Mouse (Mus musculus): ENCODE measurements around the gene Pde4a.
"Not testable (repeated sequence)": the region's sequence is repeated elsewhere in the genome, so short reads cannot be mapped to it uniquely, and the experiment has no call there.

Gene Pde4a

DNA sequence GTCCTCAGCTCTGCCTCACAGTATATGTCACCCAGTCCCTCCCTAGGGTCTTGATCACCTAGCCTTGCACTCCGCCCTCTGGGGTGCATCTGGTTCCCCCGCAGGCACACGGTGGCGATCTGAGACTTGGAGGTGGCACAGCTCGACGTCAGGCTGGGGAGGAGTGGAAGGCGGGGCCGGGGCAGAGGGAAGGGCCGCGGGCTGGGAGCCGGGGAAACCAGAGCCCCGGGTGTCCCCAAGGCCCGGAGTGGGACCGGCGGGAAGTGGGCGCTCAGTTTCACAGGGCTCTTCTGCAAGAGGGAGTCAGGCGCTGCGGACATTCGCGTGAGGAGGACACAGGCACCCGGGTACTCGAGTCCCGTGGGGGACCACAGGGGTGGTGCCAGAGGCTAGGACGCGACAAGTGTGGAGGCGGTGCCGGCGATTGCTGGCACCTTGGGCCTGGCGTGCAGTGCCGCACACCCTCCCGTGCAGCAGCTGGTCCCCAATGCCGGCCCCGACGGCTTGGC lies 18.4 kb downstream of the Pde4a start:
- peak; percentile 62 to 72 for DNase-seq

DNA sequence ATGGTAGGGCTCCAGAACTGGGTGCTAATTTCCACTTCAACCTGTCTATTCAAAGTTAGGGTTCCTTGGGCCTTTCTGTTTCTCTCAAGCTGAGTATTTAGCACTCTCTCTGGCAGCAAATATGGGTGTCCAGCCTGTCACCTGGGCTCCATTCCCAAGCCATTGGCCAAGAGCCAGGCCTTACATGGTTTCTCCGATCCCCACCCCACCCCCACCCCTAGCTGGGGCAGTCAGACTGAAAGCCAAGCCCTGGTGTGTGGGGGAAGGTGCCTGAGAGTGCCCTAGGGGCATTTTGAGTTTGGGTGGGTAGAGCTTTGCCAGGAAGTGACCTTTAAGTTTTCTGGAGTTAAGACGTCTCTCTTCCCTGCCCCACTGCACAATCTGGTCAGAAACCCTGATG lies 19.2 kb downstream of the Pde4a start:
- DNase-seq, result no peak

DNA sequence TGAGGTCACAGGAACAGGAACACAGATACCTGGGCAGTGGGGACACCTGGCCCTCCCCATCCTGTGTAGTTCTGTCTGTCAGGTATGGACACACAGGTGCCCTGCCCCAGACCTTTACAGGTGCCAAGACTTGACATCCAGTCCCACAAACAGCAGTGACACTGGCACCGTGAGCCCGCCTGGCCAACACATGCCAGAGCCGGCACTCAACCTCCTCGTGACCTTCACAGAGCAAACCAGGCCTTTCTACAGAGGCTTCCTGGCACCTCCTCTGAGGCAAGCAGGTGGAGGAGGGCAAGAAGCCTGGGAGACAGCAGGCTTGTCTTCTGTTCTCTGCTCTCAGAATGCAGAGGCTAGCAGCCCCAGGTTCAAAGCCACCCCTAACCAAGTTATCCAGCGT lies 19.9 kb downstream of the Pde4a start:
- no peak for DNase-seq

DNA sequence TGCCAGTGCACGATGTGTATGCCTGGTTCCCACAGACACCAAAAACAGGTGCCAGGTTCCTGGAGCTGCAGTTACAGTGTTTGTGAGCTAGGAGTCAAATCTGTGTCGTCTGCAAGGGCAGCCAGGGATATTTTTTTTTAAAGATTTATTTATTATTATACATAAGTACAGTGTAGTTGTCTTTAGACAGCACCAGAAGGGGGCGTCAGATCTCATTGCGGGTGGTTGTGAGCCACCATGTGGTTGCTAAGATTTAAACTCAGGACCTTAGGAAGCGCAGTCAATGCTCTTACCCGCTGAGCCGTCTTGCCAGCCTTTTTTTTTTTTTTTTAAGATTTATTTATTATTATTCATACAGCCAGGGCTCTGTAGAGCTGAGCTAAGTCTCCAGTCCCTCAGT lies 24.4 kb downstream of the Pde4a start:
- DNase-seq, result peak in 1 of 2 experiments; percentile 41

DNA sequence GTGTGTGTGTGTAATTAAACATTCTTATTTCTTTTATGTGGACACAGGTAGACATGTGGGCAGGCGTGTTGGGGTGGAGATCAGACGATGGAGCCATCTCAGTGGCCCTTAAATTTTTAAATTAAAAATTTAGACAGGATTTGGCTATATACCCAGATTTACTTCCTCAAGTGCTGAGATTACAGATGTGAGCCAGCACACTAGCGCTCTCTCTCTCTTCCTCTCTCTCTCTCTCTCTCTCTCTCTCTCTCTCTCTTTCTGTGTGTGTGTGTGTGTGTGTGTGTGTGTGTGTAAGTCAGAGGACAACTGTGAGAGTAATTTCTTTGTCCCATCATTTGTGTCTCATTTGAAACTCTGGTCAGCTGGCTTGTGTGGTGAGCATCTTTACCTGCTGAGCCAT lies 25.2 kb downstream of the Pde4a start:
- no peak for DNase-seq

DNA sequence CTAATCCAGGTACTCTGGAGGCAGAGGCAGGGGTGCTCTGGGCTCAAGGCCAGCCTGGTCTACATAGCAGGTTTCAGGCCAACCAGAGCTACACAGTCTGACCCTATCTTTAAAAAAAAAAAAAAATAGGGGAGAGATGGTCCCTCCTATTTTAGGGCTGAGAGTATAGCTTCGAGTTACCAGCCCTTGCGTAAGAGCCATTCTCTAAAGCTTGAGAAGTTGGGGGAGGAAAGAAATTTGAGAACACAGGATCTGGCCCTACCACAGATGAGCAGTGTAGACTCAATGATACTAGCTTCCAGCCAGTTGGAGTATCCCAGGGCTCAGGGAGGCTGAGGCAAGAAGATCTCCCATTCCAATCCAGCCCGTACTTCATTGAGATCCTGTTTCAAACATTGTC lies 28.3 kb downstream of the Pde4a start:
- no peak for DNase-seq

DNA sequence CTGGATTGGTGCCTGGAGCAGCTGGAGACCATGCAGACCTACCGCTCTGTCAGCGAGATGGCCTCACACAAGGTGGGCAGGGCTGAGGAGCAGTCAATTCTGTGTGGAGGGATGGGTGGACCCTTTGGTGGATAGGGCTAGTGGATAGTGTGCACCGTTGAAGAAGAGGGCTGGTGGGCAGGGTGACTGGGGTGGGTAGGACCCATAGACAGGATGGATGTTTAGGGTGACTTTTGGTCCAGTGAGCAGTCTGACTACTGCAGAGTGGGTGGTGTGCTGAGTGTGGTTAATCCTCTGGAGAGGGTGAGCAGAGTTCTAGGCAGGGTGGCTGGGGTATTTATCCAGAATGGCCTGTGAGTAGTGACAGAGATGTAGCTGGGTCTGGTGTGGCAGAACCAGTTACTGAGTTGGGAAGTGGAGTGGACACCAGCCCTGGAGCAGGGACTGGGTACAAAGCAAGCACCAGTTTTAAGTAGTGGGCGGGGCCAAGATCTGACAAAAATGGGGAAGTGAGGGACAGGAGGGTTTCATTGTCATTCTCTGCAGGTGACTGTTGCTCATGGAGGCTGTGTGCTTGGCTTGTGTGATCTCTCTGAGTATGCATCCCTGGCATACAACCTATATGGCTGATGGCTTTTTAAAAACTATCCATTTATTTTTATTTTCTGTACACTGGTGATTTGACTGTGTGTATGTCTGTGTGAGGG lies 29.4 kb downstream of the Pde4a start:
- DNase-seq, result peak; percentile 51 to 63

DNA sequence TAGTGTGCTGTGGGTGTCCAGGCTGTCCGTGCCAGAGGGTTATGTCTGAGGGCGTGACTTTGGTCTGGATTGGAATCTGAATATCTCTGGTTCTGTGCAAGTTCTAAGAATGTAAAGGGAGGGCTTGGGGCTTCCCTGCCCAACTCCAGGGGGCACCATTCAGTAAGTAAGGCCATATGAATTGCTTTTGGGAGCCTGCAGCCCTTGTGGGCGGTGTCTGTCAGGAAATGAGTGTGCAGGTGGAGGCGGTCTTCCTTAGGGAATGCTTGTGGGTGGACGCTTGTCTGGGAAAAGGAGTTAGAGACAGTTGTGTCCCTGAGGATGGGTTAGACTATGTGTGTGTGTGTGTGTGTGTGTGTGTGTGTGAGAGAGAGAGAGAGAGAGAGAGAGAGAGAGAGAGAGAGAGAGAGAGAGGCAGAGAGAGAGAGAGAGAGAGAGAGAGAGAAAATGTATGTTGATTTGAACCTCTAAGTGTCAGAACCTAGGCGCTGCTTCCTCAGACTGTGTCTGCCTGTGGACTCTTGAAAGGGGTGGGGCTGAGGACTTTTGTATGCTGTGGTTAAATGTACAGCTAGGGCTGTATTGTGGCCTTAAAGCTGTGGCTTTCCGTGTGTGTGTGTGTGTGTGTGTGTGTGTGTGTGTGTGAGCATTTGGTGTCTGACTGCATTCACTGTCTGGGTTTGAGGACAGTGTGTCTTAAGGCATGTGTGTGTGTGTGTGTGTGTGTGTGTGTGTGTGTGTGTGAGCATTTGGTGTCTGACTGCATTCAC lies 30.4 kb downstream of the Pde4a start:
- DNase-seq, result not testable (repeated sequence)

DNA sequence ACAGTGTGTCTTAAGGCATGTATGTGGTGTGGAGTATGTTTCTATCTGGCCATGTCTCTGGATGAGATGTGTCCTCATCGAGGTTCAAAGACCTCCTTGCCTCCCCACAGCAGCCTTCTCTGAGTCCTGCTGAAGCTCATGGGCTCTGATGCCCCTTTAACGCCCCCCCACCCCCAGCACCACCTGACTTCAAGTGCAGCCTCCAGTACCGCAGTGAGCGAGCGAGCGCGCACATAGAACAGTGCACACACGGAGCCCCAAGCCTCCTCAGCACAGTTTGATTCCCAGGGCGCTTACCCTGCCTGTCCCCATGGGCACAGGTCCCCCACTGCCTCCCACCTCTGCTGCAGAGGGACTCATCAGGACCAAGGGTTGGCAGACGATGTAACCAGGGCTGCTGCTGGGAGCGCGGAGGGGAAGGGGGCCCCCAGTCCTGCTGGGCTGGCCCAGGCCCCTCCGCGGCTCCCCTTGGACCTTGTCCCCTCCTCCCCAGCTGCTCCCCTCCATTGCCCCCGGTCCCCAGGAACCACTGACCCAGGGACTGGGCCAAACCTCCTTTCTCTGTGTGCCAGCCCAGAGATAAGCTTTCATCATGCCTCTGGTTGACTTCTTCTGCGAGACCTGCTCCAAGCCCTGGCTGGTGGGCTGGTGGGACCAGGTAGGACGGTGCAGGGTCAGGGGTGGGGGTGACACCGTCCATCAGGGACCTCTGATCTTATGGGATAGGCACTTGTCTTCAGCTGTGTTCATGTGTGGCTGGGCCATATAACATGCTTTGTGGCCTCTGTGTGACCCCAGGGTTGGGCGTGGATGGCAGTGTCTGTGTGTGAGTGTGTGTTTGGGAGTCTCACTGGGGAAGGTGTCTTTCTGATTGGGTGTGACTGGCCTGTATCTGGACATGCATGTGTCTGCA lies 31.3 kb downstream of the Pde4a start:
- no peak for DNase-seq

DNA sequence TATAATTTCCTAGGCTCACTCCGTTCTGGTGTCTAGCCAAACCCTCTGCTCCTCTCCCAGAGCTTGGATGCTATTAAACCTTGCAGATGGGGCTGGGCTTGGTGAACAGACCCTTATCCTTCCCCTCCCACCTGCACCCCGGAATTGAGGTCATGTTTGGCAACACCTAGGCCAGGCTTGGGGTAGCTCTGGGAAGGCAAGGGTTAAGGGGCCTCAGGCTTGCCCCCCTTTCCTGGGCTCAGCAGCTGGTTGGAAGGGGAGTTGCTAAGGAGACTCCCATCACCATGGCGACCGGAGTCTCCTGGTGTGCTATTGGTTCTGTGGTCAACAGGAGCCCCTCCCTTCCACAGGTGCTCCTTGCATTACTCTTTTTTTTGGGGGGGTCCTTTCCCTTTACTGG lies 32.5 kb downstream of the Pde4a start:
- no peak for DNase-seq

DNA sequence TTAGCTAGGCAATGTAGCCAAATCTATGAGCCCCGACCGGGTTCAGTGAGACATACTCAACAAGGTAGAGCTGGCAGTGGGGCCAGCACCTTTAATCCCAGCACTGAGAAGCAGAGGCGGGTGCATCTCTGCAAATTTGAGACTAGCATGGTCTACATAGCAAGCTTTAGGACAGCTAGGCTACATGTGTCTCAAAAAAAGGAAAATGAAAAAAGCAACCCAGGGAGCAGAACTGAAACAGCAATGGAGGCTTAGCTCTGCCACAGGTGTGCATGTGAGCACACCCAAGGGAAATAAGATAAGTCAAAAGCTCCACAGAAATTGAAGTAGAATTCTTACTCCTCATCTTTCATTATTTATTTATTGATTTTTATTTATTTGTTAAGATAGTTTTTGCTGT lies 33.4 kb downstream of the Pde4a start:
- DNase-seq, result no peak

DNA sequence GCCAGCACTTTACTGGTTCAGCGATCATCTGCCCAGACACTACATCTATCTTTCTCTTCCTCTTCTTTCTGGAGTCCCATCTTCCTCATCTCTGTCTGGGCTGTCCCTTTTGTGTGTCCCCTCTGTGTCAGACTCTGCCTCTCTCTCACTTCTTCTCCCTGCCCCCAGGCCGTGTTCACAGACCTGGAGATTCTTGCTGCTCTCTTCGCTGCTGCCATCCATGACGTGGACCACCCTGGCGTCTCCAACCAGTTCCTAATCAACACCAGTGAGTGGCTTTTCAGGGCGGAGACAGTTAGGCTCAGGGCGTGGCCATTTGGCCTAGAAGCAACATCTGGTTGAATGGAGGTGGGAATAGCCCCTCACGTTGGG lies 38.6 kb downstream of the Pde4a start:
- no peak for DNase-seq

DNA sequence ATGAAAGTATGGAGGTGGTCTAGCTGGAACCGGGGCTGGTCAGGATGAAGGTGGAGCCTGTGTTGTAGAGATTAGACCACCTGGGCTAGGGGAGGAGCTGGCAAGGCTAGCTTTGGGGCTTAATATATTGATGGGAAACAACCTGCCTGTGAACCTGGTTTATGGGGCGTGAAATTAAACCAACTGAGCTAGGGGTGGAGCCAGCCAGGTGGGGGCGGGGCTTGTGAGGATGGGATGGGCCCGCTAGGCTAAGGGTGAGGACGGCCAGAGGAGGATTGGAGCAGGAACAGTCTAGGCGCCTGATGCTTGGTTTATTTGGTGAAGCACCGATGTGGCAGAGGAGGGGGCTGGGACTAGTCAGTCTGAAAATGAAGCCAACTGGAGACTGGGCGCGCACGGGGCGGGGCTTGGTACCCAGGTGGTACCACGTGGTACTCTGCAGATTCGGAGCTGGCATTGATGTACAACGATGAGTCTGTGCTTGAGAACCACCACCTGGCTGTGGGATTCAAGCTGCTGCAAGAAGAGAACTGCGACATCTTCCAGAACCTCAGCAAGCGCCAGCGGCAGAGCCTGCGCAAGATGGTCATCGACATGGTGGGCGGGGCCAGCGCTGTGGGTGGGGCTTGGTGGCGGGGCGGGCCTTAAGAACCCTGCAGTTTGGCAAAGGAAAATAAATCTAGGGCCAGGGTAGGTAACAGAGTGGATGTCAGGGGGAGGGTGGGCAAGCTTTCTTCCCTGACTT lies 39.2 kb downstream of the Pde4a start:
- peak; percentile 51 to 58 for DNase-seq

DNA sequence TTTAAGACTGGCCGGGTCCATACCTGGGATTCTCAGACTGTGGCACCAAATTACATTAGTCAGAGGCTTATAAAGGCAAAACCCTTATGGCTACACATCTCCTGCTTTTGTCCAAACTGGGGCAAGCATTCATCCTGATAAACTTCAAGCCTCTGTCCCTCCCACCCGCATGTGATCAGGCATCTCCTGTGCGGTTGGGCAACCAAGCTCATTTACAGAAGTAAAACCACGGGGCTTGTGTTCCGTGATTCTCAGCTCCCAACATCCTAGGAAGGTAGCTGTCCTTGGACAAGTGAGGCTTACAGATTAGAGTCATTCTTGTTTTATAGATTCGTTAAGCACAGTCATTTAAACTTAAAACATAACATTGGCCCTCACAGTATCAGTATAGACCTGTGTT lies 41.3 kb downstream of the Pde4a start:
- DNase-seq, result no peak

DNA sequence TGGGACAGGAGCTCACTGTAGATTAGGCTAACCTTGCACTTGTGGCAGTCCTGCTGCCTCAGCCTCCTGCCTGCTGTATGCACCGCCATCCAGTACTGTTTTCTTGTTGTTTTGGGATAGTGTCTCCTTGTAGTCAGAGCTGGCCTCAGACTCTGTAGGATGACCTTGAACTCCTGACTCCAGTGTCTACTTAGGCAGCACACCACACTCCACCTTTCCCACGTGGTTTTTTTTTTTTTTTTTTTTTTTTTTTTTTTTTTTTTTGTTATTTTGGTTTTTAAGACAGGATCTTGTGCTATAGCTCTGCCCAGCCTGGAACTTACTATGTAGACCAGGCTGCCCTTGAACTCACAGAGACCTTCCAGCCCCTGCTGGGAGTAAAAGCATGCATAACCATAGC lies 43.1 kb downstream of the Pde4a start:
- no peak for DNase-seq

DNA sequence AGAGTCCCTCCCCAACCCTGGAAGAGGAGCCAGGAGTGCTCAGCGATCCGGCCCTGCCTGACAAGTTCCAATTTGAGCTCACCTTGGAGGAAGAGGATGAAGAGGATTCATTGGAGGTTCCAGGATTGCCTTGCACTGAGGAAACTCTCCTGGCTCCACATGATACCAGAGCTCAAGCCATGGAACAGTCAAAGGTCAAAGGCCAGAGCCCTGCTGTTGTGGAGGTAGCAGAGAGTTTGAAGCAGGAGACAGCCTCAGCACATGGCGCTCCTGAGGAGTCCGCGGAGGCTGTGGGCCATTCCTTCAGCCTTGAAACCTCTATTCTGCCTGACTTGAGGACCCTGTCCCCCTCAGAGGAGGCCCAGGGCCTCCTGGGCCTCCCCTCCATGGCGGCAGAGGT lies 45.3 kb downstream of the Pde4a start:
- DNase-seq, result no peak

DNA sequence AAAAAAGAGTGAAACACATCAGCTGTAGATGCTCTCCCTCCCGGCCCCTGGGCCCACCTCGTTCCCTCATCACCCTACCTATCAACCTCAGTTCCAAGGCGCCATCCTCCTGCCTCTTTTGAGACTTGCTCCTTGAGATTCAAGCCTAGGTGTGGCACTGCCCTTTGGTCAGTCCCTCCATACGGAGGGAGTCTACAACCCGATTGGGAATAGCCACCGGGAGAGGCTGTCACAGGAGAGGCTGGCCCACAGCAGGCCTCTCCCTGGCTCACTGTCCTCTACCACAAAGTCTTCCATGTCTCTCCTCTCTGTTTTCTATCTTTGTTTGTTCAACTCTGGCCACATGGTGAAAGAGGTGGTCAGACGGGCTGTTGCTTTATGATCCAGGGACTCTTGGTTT lies 46.1 kb downstream of the Pde4a start:
- DNase-seq, result no peak

DNA sequence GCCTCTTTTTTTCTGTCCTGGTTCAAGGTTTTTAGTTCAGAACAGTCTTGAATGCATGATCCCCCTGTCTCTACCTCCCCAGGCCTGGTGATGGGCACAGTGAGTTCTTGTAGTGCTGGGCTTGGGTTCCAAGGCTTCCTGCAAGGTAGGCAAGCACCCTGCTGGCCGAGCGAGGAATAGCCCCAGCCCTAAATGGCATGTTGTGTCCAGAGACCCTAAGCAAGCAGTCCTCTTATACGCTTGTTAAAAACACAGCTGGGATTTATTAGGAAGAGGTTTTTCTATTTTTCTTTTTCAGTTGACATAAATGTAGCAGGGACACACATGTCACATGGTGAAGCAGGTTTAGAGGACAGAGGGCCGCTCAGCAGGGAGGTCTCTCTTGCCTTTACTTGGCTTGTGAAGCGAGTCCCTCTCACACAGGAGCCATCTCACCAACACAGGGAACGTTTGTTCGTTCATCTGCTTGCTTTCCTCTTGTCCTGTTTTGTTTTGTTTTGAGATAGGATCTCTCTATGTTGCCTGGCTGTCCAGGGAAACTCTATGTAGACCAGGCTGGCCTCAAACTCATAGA lies 48.2 kb downstream of the Pde4a start:
- DNase-seq, result no peak

DNA sequence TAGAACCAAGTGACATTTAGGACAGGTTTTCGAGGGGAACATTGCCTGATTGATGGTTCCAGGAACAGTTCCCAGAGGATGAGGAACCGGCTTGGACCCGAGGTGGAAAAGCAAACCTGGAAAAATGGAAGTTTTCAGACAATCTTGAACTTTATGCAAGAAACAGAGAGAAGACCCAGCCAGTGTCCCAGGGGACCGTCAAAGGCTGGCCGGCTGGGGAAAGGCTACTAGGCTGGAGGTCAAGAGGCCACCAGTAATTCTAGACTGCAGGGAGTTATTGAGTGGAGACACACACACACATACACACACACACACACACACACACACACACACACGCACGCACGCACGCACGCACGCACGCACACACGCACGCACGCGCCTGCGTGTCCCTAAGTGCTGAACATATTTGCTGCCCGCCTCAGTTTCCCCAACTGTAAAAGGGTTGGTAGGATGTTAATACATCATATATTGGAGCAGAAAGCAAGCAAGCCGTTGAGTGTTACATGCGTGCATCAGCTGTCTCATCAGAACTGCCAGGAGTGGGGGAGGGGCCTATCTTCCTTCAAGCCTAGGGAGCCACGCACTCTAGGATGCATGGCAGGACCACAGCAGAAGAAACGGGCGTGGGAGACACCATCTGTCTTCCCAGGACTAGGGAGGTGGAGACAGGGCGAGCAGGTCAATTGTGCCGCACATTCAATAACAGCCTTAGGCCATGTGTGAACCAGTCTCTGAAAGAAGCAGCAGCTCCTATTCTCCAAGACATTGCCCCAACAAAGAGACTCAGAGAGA lies 50.7 kb downstream of the Pde4a start:
- no peak for DNase-seq

DNA sequence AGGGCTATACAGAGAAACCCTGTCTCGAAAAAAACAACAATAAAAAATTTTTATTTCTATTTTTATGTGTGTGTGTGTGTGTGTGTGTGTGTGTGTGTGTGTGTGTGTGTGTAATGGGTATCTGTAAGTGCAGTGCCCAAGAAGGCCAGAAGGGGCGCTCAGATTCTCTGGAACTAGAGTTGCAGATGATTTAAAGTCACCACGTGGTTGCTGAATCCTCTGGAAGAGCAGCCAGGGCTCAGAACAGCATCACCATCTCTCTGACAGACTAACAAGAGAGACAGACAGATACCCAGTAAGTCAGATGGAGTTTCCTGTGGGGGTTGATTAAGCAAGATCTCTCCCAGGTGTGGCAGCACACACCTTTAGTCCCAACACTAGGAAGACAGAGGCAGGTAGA lies 54.3 kb downstream of the Pde4a start:
- no peak for DNase-seq

All from spleen, adult 18-20 months (tissue).